Mouse (Mus musculus) heart, postnatal 25 days (tissue): ENCODE results near the gene Tril. TPM values are rescaled to one million over a fixed set of nuclear protein-coding genes. Genes with fewer than 3 reads are reported as not detected.

Experiments used
- DNase-seq: peaks from one replicate; pipeline ENCODE4 v3.0.0; 2022; ENCODE audit warnings: low spot score
- intact Hi-C: fragments of 180-260 bp; cut with DNase I; formaldehyde crosslinking; loops from one replicate; pipeline ENCODE4 v1.15.1; 2025
- total RNA-seq, 2 experiments: library from RNA; stranded (reverse); gene quantifications; 2 replicates each; pipeline ENCODE4 v1.2.3; 2021

The Tril gene
- total RNA-seq, 2 experiments from 2014 or later = 4.7 to 5.5 TPM

GRCm38 (mm10) chr6:53808801-53809200 is 11.8 kb downstream of the Tril start:
- intact Hi-C loops = no loop called here
- no peak for DNase-seq

- DNase-seq = no peak
- intact Hi-C loops = no loop called here
Observed at GRCm38 (mm10) chr6:53807185-53807584, 13.4 kb downstream of the Tril start.

GRCm38 (mm10) chr6:53806591-53807023 is 14.0 kb downstream of the Tril start:
- no peak for DNase-seq
- intact Hi-C loops = no loop called here

GRCm38 (mm10) chr6:53806021-53806420 is 14.6 kb downstream of the Tril start:
- intact Hi-C loops = no loop called here

GRCm38 (mm10) chr6:53804145-53804544 is 16.5 kb downstream of the Tril start:
- intact Hi-C loops = no loop called here
- no peak for DNase-seq

More at GRCm38 (mm10) chr6:53806021-53806420, 14.6 kb downstream of the Tril start:
- no peak for DNase-seq

GRCm38 (mm10) chr6:53803551-53803950 is 17.1 kb downstream of the Tril start:
- no peak for DNase-seq
- intact Hi-C loops = no loop called here

- intact Hi-C loops = no loop called here
- DNase-seq = peak; percentile 65
Observed at GRCm38 (mm10) chr6:53801893-53802286, 18.7 kb downstream of the Tril start.

GRCm38 (mm10) chr6:53801269-53801892 is 19.2 kb downstream of the Tril start:
- intact Hi-C loops = no loop called here
- DNase-seq = no peak

GRCm38 (mm10) chr6:53798865-53799264 is 21.8 kb downstream of the Tril start:
- no peak for DNase-seq
- intact Hi-C loops = loop anchor here (5.0 kb wide), 3 partner anchors 73 to 428 kb away; no protein-coding TSS in a partner anchor

GRCm38 (mm10) chr6:53796835-53797234 is 23.8 kb downstream of the Tril start:
- DNase-seq = no peak
- intact Hi-C loops = loop anchor here (5.0 kb wide), 3 partner anchors 75 to 430 kb away; no protein-coding TSS in a partner anchor

- intact Hi-C loops = loop anchor here (5.0 kb wide), 3 partner anchors 77 to 432 kb away; no protein-coding TSS in a partner anchor
- DNase-seq = no peak
Observed at GRCm38 (mm10) chr6:53795788-53796187, 24.8 kb downstream of the Tril start.

GRCm38 (mm10) chr6:53795078-53795477 is 25.6 kb downstream of the Tril start:
- no peak for DNase-seq
- intact Hi-C loops = loop anchor here (5.0 kb wide), 3 partner anchors 77 to 432 kb away; no protein-coding TSS in a partner anchor

GRCm38 (mm10) chr6:53794323-53794971 is 26.2 kb downstream of the Tril start:
- intact Hi-C loops = no loop called here
- peak; percentile 40 for DNase-seq

GRCm38 (mm10) chr6:53782880-53783539 is 37.6 kb downstream of the Tril start:
- no peak for DNase-seq
- intact Hi-C loops = loop anchor here (5.0 kb wide), 3 partner anchors 379 to 584 kb away; no protein-coding TSS in a partner anchor

- intact Hi-C loops = loop anchor here (5.0 kb wide), 3 partner anchors 380 to 585 kb away; no protein-coding TSS in a partner anchor
- no peak for DNase-seq
Observed at GRCm38 (mm10) chr6:53782273-53782672, 38.4 kb downstream of the Tril start.

GRCm38 (mm10) chr6:53781171-53781570 is 39.5 kb downstream of the Tril start:
- no peak for DNase-seq
- intact Hi-C loops = loop anchor here (1.0 to 5.0 kb wide), 4 partner anchors 177 to 586 kb away; no protein-coding TSS in a partner anchor

- intact Hi-C loops = loop anchor here (5.0 kb wide), 3 partner anchors 382 to 587 kb away; no protein-coding TSS in a partner anchor
- DNase-seq = no peak
Observed at GRCm38 (mm10) chr6:53780008-53780407, 40.6 kb downstream of the Tril start.

GRCm38 (mm10) chr6:53779526-53779925 is 41.1 kb downstream of the Tril start:
- no peak for DNase-seq
- intact Hi-C loops = no loop called here

GRCm38 (mm10) chr6:53778424-53778955 is 42.1 kb downstream of the Tril start:
- DNase-seq = no peak
- intact Hi-C loops = no loop called here

- intact Hi-C loops = no loop called here
- DNase-seq = no peak
Observed at GRCm38 (mm10) chr6:53768275-53768674, 52.4 kb downstream of the Tril start.
